8 mouse cellular contexts compared by ENCODE assay signal in genomic region chr10:17947960-17948730, GRCm38 (mm10). TPM values are rescaled to one million over a fixed set of nuclear protein-coding genes. Genes with fewer than 3 reads are reported as not detected.
DNase-seq lines count a peak whose midpoint lies in the region; ATAC-seq lines count a peak whose summit lies in the region.

TSS of gene Heca (minus strand) at chr10:17948067.

- peak within 1 kb of the TSS; percentile 62 for H3K4me2 ChIP-seq in hindbrain, embryonic 15.5 days

- 7% methylated on average over 48 of the region's 50 CpGs for WGBS in hindbrain, embryonic 15.5 days

- peak; percentile 90 for DNase-seq in R1 (ENCODE audit: low read depth, low spot score)
- DNase-seq in cerebellum, postnatal 25 days, result peak; percentile 91 to 97
- DNase-seq in frontal cortex, postnatal 36 days (ENCODE audit: low spot score in 2 of 2), result peak; percentile 83 to 86
- peak; percentile 80 for DNase-seq in left cerebral cortex, adult 11 months (ENCODE audit: low spot score)
- DNase-seq in lung, postnatal 4 days, result peak; percentile 91 to 92
- DNase-seq in retina, postnatal 7 days (ENCODE audit: low read depth, low spot score), result peak; percentile 90
- peak; percentile 80 for DNase-seq in urinary bladder, adult 2 months (ENCODE audit: low spot score)

- H3K27ac ChIP-seq in hindbrain, embryonic 15.5 days (replicated peaks), result peak within 1 kb of the TSS; percentile 94

- H3K4me1 ChIP-seq in hindbrain, embryonic 15.5 days (replicated peaks), result peaks cover 22% of the 10 kb centered on the region

- ATAC-seq in hindbrain, embryonic 15.5 days (ENCODE audit: low FRiP score, low read depth), result peak; percentile 96

- peak within 1 kb of the TSS; percentile 92 for H3K9ac ChIP-seq in hindbrain, embryonic 15.5 days

- no peaks in the 10 kb centered on the region for H3K9me3 ChIP-seq in hindbrain, embryonic 15.5 days

- no peaks in the 10 kb centered on the region for H3K27me3 ChIP-seq in hindbrain, embryonic 15.5 days

- H3K4me3 ChIP-seq in hindbrain, embryonic 15.5 days, result peak within 1 kb of the TSS; percentile 92

- no peaks in the 10 kb centered on the region for H3K36me3 ChIP-seq in hindbrain, embryonic 15.5 days

RNA-seq across cellular contexts. Expression of gene Heca, which starts in this region (rescaled TPM):
- 4.7 and 4.9 TPM in 2 replicates for polyA plus RNA-seq in hindbrain, embryonic 15.5 days (2015; fragmentation: Nextera tagmentation; extraction: Ambion mirVana)
- polyA plus RNA-seq in urinary bladder, adult 2 months (2012; rRNA removed), result 21.7 and 22.3 TPM in 2 replicates

Comparison
In these comparisons a context has a peak if more than half of its experiments do, and no peak if none do; other contexts are left out.
1. Peak in every context shown above with its lines: DNase-seq, ATAC-seq, H3K4me3 ChIP-seq and H3K27ac ChIP-seq.